Mouse (Mus musculus) ES-E14 (cell line): ENCODE data around the gene Itpr2.

Experiments
- HCFC1 ChIP-seq: IDR thresholded peaks from 2 replicates; pipeline ENCODE4 v1.6.1; 2012; ENCODE audit warnings: low read length, inconsistent platforms, borderline replicate concordance; ENCODE audit not compliant: insufficient read depth
- MAFK ChIP-seq: IDR thresholded peaks from 2 replicates; pipeline ENCODE4 v1.6.1; 2014; ENCODE audit warnings: mild to moderate bottlenecking, low read depth, low read length, inconsistent platforms; ENCODE audit not compliant: insufficient read depth
- ZC3H11A ChIP-seq: IDR thresholded peaks from 2 replicates; pipeline ENCODE4 v1.6.1; 2012; ENCODE audit warnings: low read depth, mild to moderate bottlenecking, inconsistent platforms, low read length, borderline replicate concordance
- ZNF384 ChIP-seq: IDR thresholded peaks from 2 replicates; pipeline ENCODE4 v1.6.1; 2012; ENCODE audit warnings: low read depth, low read length, inconsistent platforms

- TF ChIP-seq ZNF384 (no peak), MAFK (no peak), HCFC1 (no peak), ZC3H11A (no peak)
Measured at GRCm38 (mm10) chr6:146140966-146141585, 360.9 kb downstream of the Itpr2 start.
